Mouse (Mus musculus): ENCODE measurements around the gene Il20ra. TPM values are rescaled to one million over a fixed set of nuclear protein-coding genes. Genes with fewer than 3 reads are reported as not detected.

The Il20ra gene
- total and polyA plus RNA-seq, 3 experiments = not detected

DNA sequence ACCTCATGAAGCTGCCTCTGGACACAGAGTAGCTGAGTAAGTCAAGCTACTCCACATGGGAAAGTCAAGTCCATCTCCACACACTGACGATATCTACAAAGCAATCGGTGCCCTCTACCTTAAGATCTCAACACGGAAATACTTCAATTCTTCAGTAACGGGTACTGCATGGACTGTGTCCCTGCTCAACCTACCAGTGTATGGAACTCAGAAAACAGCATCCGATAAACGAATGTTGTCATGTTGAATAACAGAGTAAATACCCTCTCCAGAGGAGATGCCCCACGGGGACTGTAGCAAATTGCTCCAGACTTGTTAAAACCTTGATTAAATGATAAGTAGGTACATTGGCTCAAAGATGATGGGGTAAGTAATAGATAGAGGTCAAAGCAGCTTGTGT is 20.0 kb upstream of the Il20ra start:
- H3K79me2 ChIP-seq (replicated peaks; ENCODE audit: control insufficient read depth, extremely low read depth, insufficient read depth, poor library complexity, severe bottlenecking) = no peaks in the 10 kb centered on the region
- peak overlapping the region; percentile 95 for H3K4me2 ChIP-seq (ENCODE audit: insufficient read depth, low read depth, poor library complexity, severe bottlenecking)
- peak overlapping the region; percentile 73 for H3K27ac ChIP-seq (ENCODE audit: insufficient read depth, low read depth)
- no peaks in the 10 kb centered on the region for H3K36me3 ChIP-seq (replicated peaks in 1 of 2; ENCODE audit: control insufficient read depth in 1 of 2, insufficient read depth in 1 of 2, low read length in 1 of 2)
- dilution Hi-C loops (cut with MboI; ENCODE audit: extremely low pct_ligation_motif_present, extremely low pct_unique_long_range_greater_than_20kb, low sequenced_read_pairs) = no loop called here
- no peaks in the 10 kb centered on the region for H3K27me3 ChIP-seq (replicated peaks)
- DNase-seq (ENCODE audit: extremely low read depth) = no peak
- H3K4me3 ChIP-seq (replicated peaks in 1 of 3; ENCODE audit: low read depth in 2 of 3, low read length in 2 of 3, poor library complexity in 1 of 3) = peak overlapping the region in 2 of 3 experiments; percentile 45 to 50
- peaks cover 5 to 37% of the 10 kb centered on the region in 2 experiments; a peak in 3 of 4 replicates for H3K4me1 ChIP-seq (ENCODE audit: control insufficient read depth in 1 of 2, insufficient read depth in 2 of 2)
- in situ Hi-C loops (cut with MboI; ENCODE audit: low pct_ligation_motif_present, low pct_unique_long_range_greater_than_20kb, low sequenced_read_pairs) = loop anchor here (5.0 to 25.0 kb wide), 4 partner anchors 90 to 780 kb away; no protein-coding TSS in a partner anchor
- no peaks in the 10 kb centered on the region for H3K9me3 ChIP-seq (replicated peaks; ENCODE audit: low read length)
- TF ChIP-seq CHD2 (IDR thresholded peaks at IDR 0.05; ENCODE audit: low read length) (no peak), POLR2AphosphoS2 (IDR thresholded peaks at IDR 0.05; ENCODE audit: low read depth, low read length) (no peak), KAT2A (IDR thresholded peaks at IDR 0.05; ENCODE audit: insufficient replicate concordance, low read length) (no peak), BHLHE40 (IDR thresholded peaks at IDR 0.05; ENCODE audit: low read depth, low read length) (no peak), MXI1 (IDR thresholded peaks at IDR 0.05; ENCODE audit: low read depth, low read length) (no peak), ELF1 (IDR thresholded peaks at IDR 0.05; ENCODE audit: low read depth, low read length) (no peak), ZC3H11A (IDR thresholded peaks at IDR 0.05; ENCODE audit: low read depth, low read length) (no peak), USF1 (IDR thresholded peaks at IDR 0.05; ENCODE audit: low read depth, low read length) (no peak), E2F4 (IDR thresholded peaks at IDR 0.05; ENCODE audit: insufficient replicate concordance, low read depth, low read length) (no peak), NRF1 (IDR thresholded peaks at IDR 0.05; ENCODE audit: low read depth, low read length) (no peak), RCOR1 (conservative IDR thresholded peaks at IDR 0.05; ENCODE audit: low read depth, low read length) (no peak; the same call in 1 of the 2 replicates), PAX5 (IDR thresholded peaks at IDR 0.05; ENCODE audit: low read length) (no peak), EP300 (IDR thresholded peaks at IDR 0.05; ENCODE audit: low read length) (no peak), MYC (IDR thresholded peaks at IDR 0.05; ENCODE audit: low read depth, low read length) (no peak), TBP (conservative IDR thresholded peaks at IDR 0.05; ENCODE audit: low read depth, low read length) (no peak), ZMIZ1 (IDR thresholded peaks at IDR 0.05; ENCODE audit: low read depth, low read length) (no peak), ZKSCAN1 (IDR thresholded peaks at IDR 0.05; ENCODE audit: borderline replicate concordance, low read depth, low read length) (no peak)
- peak overlapping the region; percentile 66 for H3K9ac ChIP-seq (ENCODE audit: insufficient read depth, low read depth)

DNA sequence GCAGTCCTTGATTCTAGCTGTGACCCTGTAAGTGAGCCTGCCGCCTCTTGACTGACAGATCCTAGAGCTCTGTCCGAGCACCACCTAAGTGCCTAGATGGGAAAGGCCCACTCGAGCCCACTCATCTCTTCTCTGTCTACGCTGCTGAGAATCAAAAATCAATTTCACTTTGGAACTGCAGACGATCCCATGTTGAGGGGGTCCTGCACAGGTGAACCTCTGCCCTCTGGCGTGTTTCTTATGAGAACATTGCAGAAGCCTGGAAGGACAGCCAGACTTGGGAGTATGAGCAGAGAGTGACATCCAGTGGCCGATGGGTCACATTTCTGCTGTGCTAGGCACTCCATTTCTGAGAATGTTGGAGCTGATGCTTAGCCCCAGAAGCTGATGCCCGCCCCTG is 19.4 kb upstream of the Il20ra start:
- Histone ChIP-seq H3K9me3 (replicated peaks; ENCODE audit: low read length) (no peaks in the 10 kb centered on the region), H3K36me3 (replicated peaks in 1 of 2; ENCODE audit: control insufficient read depth in 1 of 2, insufficient read depth in 1 of 2, low read length in 1 of 2) (no peaks in the 10 kb centered on the region), H3K27ac (ENCODE audit: insufficient read depth, low read depth) (no peak overlapping the region), H3K4me3 (replicated peaks in 1 of 3; ENCODE audit: low read depth in 2 of 3, low read length in 2 of 3, poor library complexity in 1 of 3) (peak overlapping the region; percentile 18 to 45 (median 41)), H3K27me3 (replicated peaks) (no peaks in the 10 kb centered on the region), H3K4me2 (ENCODE audit: insufficient read depth, low read depth, poor library complexity, severe bottlenecking) (peak overlapping the region; percentile 95), H3K4me1 (ENCODE audit: control insufficient read depth in 1 of 2, insufficient read depth in 2 of 2) (peaks cover 5 to 31% of the 10 kb centered on the region in 2 experiments; a peak in 3 of 4 replicates), H3K79me2 (replicated peaks; ENCODE audit: control insufficient read depth, extremely low read depth, insufficient read depth, poor library complexity, severe bottlenecking) (no peaks in the 10 kb centered on the region), H3K9ac (ENCODE audit: insufficient read depth, low read depth) (peak overlapping the region; percentile 66)
- in situ Hi-C loops (cut with MboI; ENCODE audit: low pct_ligation_motif_present, low pct_unique_long_range_greater_than_20kb, low sequenced_read_pairs) = loop anchor here (5.0 to 25.0 kb wide), 4 partner anchors 91 to 781 kb away; no protein-coding TSS in a partner anchor
- dilution Hi-C loops (cut with MboI; ENCODE audit: extremely low pct_ligation_motif_present, extremely low pct_unique_long_range_greater_than_20kb, low sequenced_read_pairs) = no loop called here
- peak; percentile 89 for DNase-seq (ENCODE audit: extremely low read depth)
- TF ChIP-seq MEF2A (IDR thresholded peaks at IDR 0.05; ENCODE audit: borderline replicate concordance, low read depth, low read length) = peak; percentile 44; the same call in 1 of the 2 replicates
- TF ChIP-seq ETS1 (conservative IDR thresholded peaks at IDR 0.05; ENCODE audit: low read depth, low read length) = peak; percentile 24; the same call in 1 of the 2 replicates
- no peak for TF ChIP-seq EP300 (IDR thresholded peaks at IDR 0.05; ENCODE audit: low read length)
- TF ChIP-seq USF1 (IDR thresholded peaks at IDR 0.05; ENCODE audit: low read depth, low read length) = no peak
- no peak for TF ChIP-seq CHD1 (IDR thresholded peaks at IDR 0.05; ENCODE audit: low read depth, low read length)
- TF ChIP-seq ZC3H11A (IDR thresholded peaks at IDR 0.05; ENCODE audit: low read depth, low read length) = peak; percentile 89
- TF ChIP-seq IRF4 (IDR thresholded peaks at IDR 0.05; ENCODE audit: low read depth, low read length) = peak; percentile 63
- peak; percentile 35; the same call in 1 of the 2 replicates for TF ChIP-seq TCF12 (IDR thresholded peaks at IDR 0.05; ENCODE audit: low read depth, low read length)
- TF ChIP-seq CTCF (conservative IDR thresholded peaks at IDR 0.05 in 1 of 2, IDR thresholded peaks at IDR 0.05 in 1 of 2; ENCODE audit: low read depth in 2 of 2, low read length in 2 of 2) = peak; percentile 61 to 98; a peak in 3 of 4 replicates
- no peak for TF ChIP-seq USF2 (conservative IDR thresholded peaks at IDR 0.05; ENCODE audit: low read depth, low read length)
- TF ChIP-seq MYC (IDR thresholded peaks at IDR 0.05; ENCODE audit: low read depth, low read length) = peak; percentile 58
- TF ChIP-seq ZMIZ1 (IDR thresholded peaks at IDR 0.05; ENCODE audit: low read depth, low read length) = peak; percentile 57; the same call in 1 of the 2 replicates
- TF ChIP-seq SMC3 (IDR thresholded peaks at IDR 0.05; ENCODE audit: low read depth, low read length) = peak; percentile 99
- TF ChIP-seq JUN (IDR thresholded peaks at IDR 0.05; ENCODE audit: insufficient read depth, low read depth, low read length) = no peak
- peak; percentile 99 for TF ChIP-seq RAD21 (IDR thresholded peaks at IDR 0.05; ENCODE audit: low read depth, low read length)
- peak; percentile 46; the same call in 1 of the 2 replicates for TF ChIP-seq MAFK (IDR thresholded peaks at IDR 0.05; ENCODE audit: insufficient replicate concordance, low read length)
- TF ChIP-seq MAX (IDR thresholded peaks at IDR 0.05; ENCODE audit: low read length) = 0 out of 2 replicates have a peak, but pooled peaks have one; percentile 30
- TF ChIP-seq MXI1 (IDR thresholded peaks at IDR 0.05; ENCODE audit: low read depth, low read length) = peak; percentile 63
- peak; percentile 34; the same call in 1 of the 2 replicates for TF ChIP-seq NRF1 (IDR thresholded peaks at IDR 0.05; ENCODE audit: low read depth, low read length)
- peak; percentile 64; the same call in 1 of the 2 replicates for TF ChIP-seq SIN3A (IDR thresholded peaks at IDR 0.05; ENCODE audit: low read length)
- no peak for TF ChIP-seq E2F4 (IDR thresholded peaks at IDR 0.05; ENCODE audit: insufficient replicate concordance, low read depth, low read length)

All from CH12.LX (cell line).